Mouse (Mus musculus): ENCODE data around the gene Myh7. TPM values are rescaled to one million over a fixed set of nuclear protein-coding genes. Genes with fewer than 3 reads are reported as not detected.

Gene Myh7
- polyA plus RNA-seq, 1 experiment from 2014 or later = 8.2 TPM

DNA sequence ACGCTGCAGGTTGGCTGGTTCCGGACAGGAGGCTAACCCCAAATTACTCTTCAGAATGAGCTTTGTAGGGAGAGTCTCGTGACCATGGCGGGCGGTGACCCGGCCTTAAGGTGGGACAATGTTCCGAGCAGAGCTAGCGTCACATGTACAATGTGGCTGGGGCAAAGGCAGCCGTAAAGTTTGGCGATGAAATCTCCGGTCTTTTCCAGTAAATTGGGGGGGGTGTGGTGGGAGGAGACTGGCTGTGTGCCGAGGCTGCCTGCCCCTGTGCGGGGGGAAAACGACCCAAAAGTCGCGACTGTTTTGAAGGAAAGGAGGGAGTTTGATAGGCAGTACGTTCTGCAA is 21.3 kb upstream of the Myh7 start:
- Histone ChIP-seq H3K27me3 (no peaks in the 10 kb centered on the region), H3K27ac (peak overlapping the region; percentile 71), H3K9me3 (no peaks in the 10 kb centered on the region), H3K4me2 (peak overlapping the region; percentile 73), H3K4me1 (replicated peaks) (peaks cover 13% of the 10 kb centered on the region; the same call in 1 of the 2 replicates), H3K9ac (peak overlapping the region; percentile 79), H3K4me3 (peak overlapping the region; percentile 68), H3K36me3 (peaks cover 23% of the 10 kb centered on the region)
- no peak for ATAC-seq (ENCODE audit: low FRiP score)
- 1% methylated on average over 17 of the region's 17 CpGs for WGBS

GRCm38 (mm10) chr14:55014991-55015766 is 20.8 kb upstream of the Myh7 start, which contains the start of gene Ngdn:
Gene Ngdn (plus strand): TSS chr14:55015454.
- Histone ChIP-seq H3K27me3 (no peaks in the 10 kb centered on the region), H3K4me1 (replicated peaks) (peaks cover 13% of the 10 kb centered on the region; the same call in 1 of the 2 replicates), H3K9me3 (no peaks in the 10 kb centered on the region), H3K27ac (peak within 1 kb of the TSS; percentile 93), H3K4me2 (peak within 1 kb of the TSS; percentile 73), H3K9ac (peak within 1 kb of the TSS; percentile 79), H3K4me3 (peak within 1 kb of the TSS; percentile 68), H3K36me3 (peaks cover 18% of the 10 kb centered on the region)
- ATAC-seq (ENCODE audit: low FRiP score) = peak; percentile 98
- under 1% methylated on average over 36 of the region's 36 CpGs for WGBS

DNA sequence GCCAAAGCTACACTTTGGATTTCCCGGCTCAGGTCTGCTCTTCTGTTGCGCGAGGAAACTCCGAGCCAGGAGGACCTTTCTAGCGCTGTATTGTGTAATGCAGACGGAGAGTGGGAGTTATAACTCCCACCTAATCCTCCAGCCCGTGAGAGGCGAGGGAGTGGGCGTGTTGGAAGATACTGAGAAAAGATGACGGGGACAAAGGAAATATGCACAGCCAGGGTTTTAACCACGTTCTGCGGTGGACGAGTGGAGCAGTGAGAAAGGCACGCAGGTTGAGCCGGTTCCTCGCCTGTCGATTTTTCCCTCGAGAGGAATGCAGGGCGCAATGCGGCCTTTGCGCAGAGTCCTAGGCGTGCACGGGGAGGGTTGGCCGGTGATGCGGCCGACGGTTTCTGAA is 20.2 kb upstream of the Myh7 start:
- WGBS = under 1% methylated on average over 27 of the region's 27 CpGs
- no peaks in the 10 kb centered on the region for H3K9me3 ChIP-seq
- peak overlapping the region; percentile 62 for H3K4me2 ChIP-seq
- H3K4me3 ChIP-seq = peak overlapping the region; percentile 46
- H3K9ac ChIP-seq = peak overlapping the region; percentile 76
- ATAC-seq (ENCODE audit: low FRiP score) = no peak; the same call in none of the 2 replicates
- H3K36me3 ChIP-seq = peaks cover 18% of the 10 kb centered on the region
- peaks cover 13% of the 10 kb centered on the region; the same call in 1 of the 2 replicates for H3K4me1 ChIP-seq (replicated peaks)
- no peaks in the 10 kb centered on the region for H3K27me3 ChIP-seq
- peak overlapping the region; percentile 93 for H3K27ac ChIP-seq

DNA sequence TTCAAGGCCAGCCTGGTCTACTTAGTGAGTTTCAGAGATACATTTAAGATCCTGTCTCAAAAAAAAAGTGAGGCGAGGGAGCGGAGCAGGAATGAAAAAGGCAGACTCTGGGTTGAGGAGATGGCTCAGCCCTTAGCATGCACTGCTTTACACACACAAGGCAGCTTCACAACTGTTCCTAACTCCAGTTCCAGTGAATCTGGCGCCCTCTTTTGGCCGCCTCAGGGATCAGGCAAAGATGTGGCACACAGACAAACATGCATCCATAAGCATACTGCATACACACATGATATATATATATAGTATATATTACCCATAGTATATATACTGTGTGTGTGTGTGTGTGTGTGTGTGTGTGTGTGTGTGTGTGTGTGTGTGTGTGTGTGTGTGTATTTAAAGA is 16.7 kb upstream of the Myh7 start:
- Histone ChIP-seq H3K4me2 (no peak overlapping the region), H3K27me3 (no peaks in the 10 kb centered on the region), H3K27ac (no peak overlapping the region), H3K4me1 (replicated peaks) (peaks cover 6% of the 10 kb centered on the region; the same call in 1 of the 2 replicates), H3K9ac (no peak overlapping the region), H3K9me3 (no peaks in the 10 kb centered on the region), H3K4me3 (no peak overlapping the region), H3K36me3 (no peaks in the 10 kb centered on the region)
- WGBS = 68% methylated on average over 4 of the region's 4 CpGs
- ATAC-seq (ENCODE audit: low FRiP score) = no peak

- H3K9me3 ChIP-seq = no peaks in the 10 kb centered on the region
- 83% methylated on average over 8 of the region's 8 CpGs for WGBS
- H3K4me2 ChIP-seq = no peak overlapping the region
- no peak for ATAC-seq (ENCODE audit: low FRiP score)
- no peak overlapping the region for H3K27ac ChIP-seq
- H3K9ac ChIP-seq = no peak overlapping the region
- peaks cover 7% of the 10 kb centered on the region; the same call in 1 of the 2 replicates for H3K4me1 ChIP-seq (replicated peaks)
- no peaks in the 10 kb centered on the region for H3K36me3 ChIP-seq
- H3K27me3 ChIP-seq = no peaks in the 10 kb centered on the region
- no peak overlapping the region for H3K4me3 ChIP-seq
These were observed 14.0 kb upstream of the Myh7 start for GRCm38 (mm10) chr14:55008417-55008816.

GRCm38 (mm10) chr14:55007120-55007908 is 12.9 kb upstream of the Myh7 start:
- 91% methylated on average over 9 of the region's 9 CpGs for WGBS
- Histone ChIP-seq H3K27ac (no peak overlapping the region), H3K27me3 (no peaks in the 10 kb centered on the region), H3K4me2 (no peak overlapping the region), H3K4me3 (no peak overlapping the region), H3K9ac (no peak overlapping the region), H3K36me3 (no peaks in the 10 kb centered on the region), H3K9me3 (no peaks in the 10 kb centered on the region), H3K4me1 (replicated peaks) (peaks cover 7% of the 10 kb centered on the region; the same call in 1 of the 2 replicates)
- ATAC-seq (ENCODE audit: low FRiP score) = no peak

DNA sequence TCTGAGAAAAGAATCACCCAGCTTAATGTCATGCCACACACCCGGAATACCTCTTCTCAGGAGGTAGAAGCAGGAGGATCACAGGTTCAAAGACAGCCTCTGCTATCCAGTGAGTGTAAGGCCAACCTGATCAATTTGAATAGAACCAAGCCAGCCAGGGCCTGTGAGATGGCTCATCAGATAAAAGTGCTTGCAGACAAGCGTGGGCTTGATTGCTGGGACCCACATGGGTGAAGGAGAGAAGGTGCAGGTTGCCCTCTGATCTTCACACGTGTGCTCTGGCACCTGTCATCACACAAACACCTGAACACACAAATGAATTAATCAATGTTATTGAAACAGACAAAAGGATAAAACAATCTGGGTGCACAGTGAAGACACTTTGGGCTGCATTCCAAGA is 12.1 kb upstream of the Myh7 start:
- H3K27ac ChIP-seq = no peak overlapping the region
- 71% methylated on average over 3 of the region's 3 CpGs for WGBS
- no peak overlapping the region for H3K4me3 ChIP-seq
- H3K4me2 ChIP-seq = no peak overlapping the region
- H3K4me1 ChIP-seq (replicated peaks) = peaks cover 7% of the 10 kb centered on the region; the same call in 1 of the 2 replicates
- no peaks in the 10 kb centered on the region for H3K36me3 ChIP-seq
- no peaks in the 10 kb centered on the region for H3K9me3 ChIP-seq
- no peak for ATAC-seq (ENCODE audit: low FRiP score)
- H3K9ac ChIP-seq = no peak overlapping the region
- no peaks in the 10 kb centered on the region for H3K27me3 ChIP-seq

DNA sequence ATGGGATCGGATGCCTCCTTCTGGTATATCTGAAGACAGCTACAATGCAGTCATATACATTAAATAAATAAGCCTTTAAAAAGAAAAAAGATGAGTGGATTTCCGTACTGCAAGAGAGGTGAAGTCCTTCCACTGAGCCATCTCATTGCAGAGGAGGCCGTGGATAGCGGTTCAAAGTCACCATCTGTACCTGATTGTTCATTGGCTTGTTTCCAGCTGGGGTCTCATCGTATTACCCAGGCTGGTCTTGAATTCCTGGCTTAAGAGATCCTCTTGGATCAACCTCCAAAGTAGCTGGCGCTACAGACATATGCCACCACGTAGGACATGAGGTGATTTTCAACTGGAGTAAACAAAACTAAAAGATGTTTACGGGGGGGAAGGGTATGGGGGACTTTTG is 11.5 kb upstream of the Myh7 start:
- H3K9ac ChIP-seq = no peak overlapping the region
- ATAC-seq (ENCODE audit: low FRiP score) = no peak
- no peak overlapping the region for H3K27ac ChIP-seq
- 89% methylated on average over 8 of the region's 8 CpGs for WGBS
- no peaks in the 10 kb centered on the region for H3K27me3 ChIP-seq
- no peak overlapping the region for H3K4me3 ChIP-seq
- H3K4me1 ChIP-seq (replicated peaks) = peaks cover 7% of the 10 kb centered on the region; the same call in 1 of the 2 replicates
- H3K36me3 ChIP-seq = no peaks in the 10 kb centered on the region
- H3K9me3 ChIP-seq = no peaks in the 10 kb centered on the region
- no peak overlapping the region for H3K4me2 ChIP-seq

DNA sequence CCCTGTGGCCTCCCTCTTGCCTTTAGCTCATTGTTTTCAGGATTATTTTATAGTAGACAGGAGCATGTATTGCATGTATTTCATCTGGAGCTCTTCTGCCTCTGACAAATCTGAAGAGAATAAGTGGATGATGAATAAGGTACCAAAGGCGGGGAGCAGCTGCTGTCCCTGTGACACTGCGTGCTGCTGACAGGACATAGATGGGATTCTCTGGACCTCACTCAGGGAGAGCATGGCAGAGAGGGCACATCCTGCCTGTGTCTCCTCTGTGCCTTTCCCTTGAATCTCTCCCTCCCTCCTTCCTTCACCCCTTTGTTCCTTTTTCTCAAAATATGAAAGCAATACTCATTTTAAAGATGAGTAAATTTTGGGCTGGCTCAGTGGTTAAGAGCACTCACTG is 11.1 kb upstream of the Myh7 start:
- Histone ChIP-seq H3K27me3 (no peaks in the 10 kb centered on the region), H3K27ac (no peak overlapping the region), H3K4me3 (no peak overlapping the region), H3K4me1 (replicated peaks) (peaks cover 7% of the 10 kb centered on the region; the same call in 1 of the 2 replicates), H3K36me3 (no peaks in the 10 kb centered on the region), H3K9ac (no peak overlapping the region), H3K9me3 (no peaks in the 10 kb centered on the region), H3K4me2 (no peak overlapping the region)
- no peak for ATAC-seq (ENCODE audit: low FRiP score)
- 82% methylated on average over 2 of the region's 2 CpGs for WGBS

GRCm38 (mm10) chr14:55003878-55004855 is 9.7 kb upstream of the Myh7 start:
- WGBS = 72% methylated on average over 18 of the region's 18 CpGs
- peaks cover 7% of the 10 kb centered on the region; the same call in 1 of the 2 replicates for H3K4me1 ChIP-seq (replicated peaks)

GRCm38 (mm10) chr14:55002687-55003120 is 8.3 kb upstream of the Myh7 start:
- H3K36me3 ChIP-seq = no peaks in the 10 kb centered on the region
- no peak overlapping the region for H3K4me3 ChIP-seq
- H3K4me1 ChIP-seq (replicated peaks) = peaks cover 7% of the 10 kb centered on the region; the same call in 1 of the 2 replicates
- no peak for ATAC-seq (ENCODE audit: low FRiP score)
- H3K27me3 ChIP-seq = no peaks in the 10 kb centered on the region
- no peak overlapping the region for H3K4me2 ChIP-seq
- no peaks in the 10 kb centered on the region for H3K9me3 ChIP-seq
- 80% methylated on average over 7 of the region's 7 CpGs for WGBS
- H3K9ac ChIP-seq = no peak overlapping the region
- no peak overlapping the region for H3K27ac ChIP-seq

More at GRCm38 (mm10) chr14:55003878-55004855, 9.7 kb upstream of the Myh7 start:
- Histone ChIP-seq H3K4me2 (no peak overlapping the region), H3K9ac (no peak overlapping the region), H3K36me3 (no peaks in the 10 kb centered on the region), H3K27ac (0 out of 2 replicates have a peak overlapping the region, but pooled peaks have one; percentile 8), H3K27me3 (no peaks in the 10 kb centered on the region), H3K4me3 (no peak overlapping the region), H3K9me3 (no peaks in the 10 kb centered on the region)
- peak; percentile 52 for ATAC-seq (ENCODE audit: low FRiP score)

Data from hindbrain, embryonic 13.5 days (tissue).